Mouse (Mus musculus) common myeloid progenitor, adult 5-6 weeks (primary cell): ENCODE measurements around the gene Gsg1. TPM values are rescaled to one million over a fixed set of nuclear protein-coding genes. Genes with fewer than 3 reads are reported as not detected.

Experiments used
- ATAC-seq: replicated peaks from 2 replicates; pipeline ENCODE4 v1.8.0; 2016; ENCODE audit warnings: low read depth, mild to moderate bottlenecking, moderate TSS enrichment, inconsistent platforms; ENCODE audit not compliant: poor library complexity, severe bottlenecking
- total RNA-seq: library from RNA; stranded (forward); fragments of 200-1000, 187-1606 nt; gene quantifications from 2 replicates; pipeline ENCODE4 v1.2.3, GENCODE M21; 2017

Gsg1 gene
- 0.32 and 0.34 TPM in 2 replicates for total RNA-seq

GRCm38 (mm10) chr6:135254153-135254552, at the start of gene Gsg1:
TSS of gene Gsg1 (minus strand) at chr6:135254351.
- no peak for ATAC-seq

- 0 out of 2 replicates have a peak, but pooled peaks have one; percentile 7 for ATAC-seq
Observed at GRCm38 (mm10) chr6:135302421-135303125, 48.4 kb upstream of the Gsg1 start.

- ATAC-seq = no peak
Observed at GRCm38 (mm10) chr6:135300469-135300868, 46.3 kb upstream of the Gsg1 start.

- ATAC-seq = no peak
Observed at GRCm38 (mm10) chr6:135299024-135299550, 44.9 kb upstream of the Gsg1 start.

- 0 out of 2 replicates have a peak, but pooled peaks have one; percentile 17 for ATAC-seq
Observed at GRCm38 (mm10) chr6:135297570-135297969, 43.4 kb upstream of the Gsg1 start.

- ATAC-seq = peak; percentile 97
Observed at GRCm38 (mm10) chr6:135296267-135296666, 42.1 kb upstream of the Gsg1 start.

GRCm38 (mm10) chr6:135295082-135295861, 41.1 kb upstream of the Gsg1 start:
- no peak for ATAC-seq

GRCm38 (mm10) chr6:135294150-135294549, 40.0 kb upstream of the Gsg1 start:
- no peak for ATAC-seq

GRCm38 (mm10) chr6:135292391-135292790, 38.2 kb upstream of the Gsg1 start:
- no peak for ATAC-seq

GRCm38 (mm10) chr6:135279856-135280255, 25.7 kb upstream of the Gsg1 start:
- no peak for ATAC-seq

GRCm38 (mm10) chr6:135279286-135279685, 25.1 kb upstream of the Gsg1 start:
- no peak for ATAC-seq

GRCm38 (mm10) chr6:135278302-135278701, 24.2 kb upstream of the Gsg1 start:
- no peak for ATAC-seq

- ATAC-seq = no peak
Observed at GRCm38 (mm10) chr6:135276474-135277295, 22.5 kb upstream of the Gsg1 start.

- ATAC-seq = no peak
Observed at GRCm38 (mm10) chr6:135275231-135275630, 21.1 kb upstream of the Gsg1 start.

GRCm38 (mm10) chr6:135273066-135273465, 18.9 kb upstream of the Gsg1 start:
- ATAC-seq = no peak

GRCm38 (mm10) chr6:135271761-135272160, 17.6 kb upstream of the Gsg1 start:
- no peak for ATAC-seq

GRCm38 (mm10) chr6:135269626-135270025, 15.5 kb upstream of the Gsg1 start:
- no peak for ATAC-seq

GRCm38 (mm10) chr6:135268392-135268791, 14.2 kb upstream of the Gsg1 start:
- no peak for ATAC-seq

GRCm38 (mm10) chr6:135267221-135267620, 13.1 kb upstream of the Gsg1 start:
- peak; percentile 79 for ATAC-seq

- no peak for ATAC-seq
Observed at GRCm38 (mm10) chr6:135266056-135266455, 11.9 kb upstream of the Gsg1 start.
